Mouse (Mus musculus) embryo, embryonic 9.5 days (tissue): ENCODE data around the gene Wdr4.
A peak's percentile ranks its signal among the peaks of the same experiment; 100 is the strongest.

ENCODE experiments used
- DNase-seq: peaks from one replicate; pipeline ENCODE4 v3.0.0-alpha.2; 2017; ENCODE audit errors: extremely low spot score

The Wdr4 gene

GRCm38 (mm10) chr17:31445061-31445731 is 74.6 kb downstream of the Wdr4 start:
- DNase-seq: peak; percentile 54
